8 mouse cellular contexts compared by ENCODE assay signal in genomic region chr2:172934891-172935740, GRCm38 (mm10). TPM values are rescaled to one million over a fixed set of nuclear protein-coding genes. Genes with fewer than 3 reads are reported as not detected.
DNase-seq lines count a peak whose midpoint lies in the region; ATAC-seq and TF ChIP-seq lines count a peak whose summit lies in the region.

No protein-coding gene starts in this region.

- H3K4me3 ChIP-seq in lung, embryonic 14.5 days (ENCODE audit: low read depth, low read length), result no peak overlapping the region
- no peak overlapping the region for H3K4me3 ChIP-seq in forebrain, embryonic 15.5 days
- no peak overlapping the region for H3K4me3 ChIP-seq in liver, embryonic 15.5 days (replicated peaks)
- no peak overlapping the region for H3K4me3 ChIP-seq in lung, adult 2 months (replicated peaks; ENCODE audit: extremely low read depth, low read depth, low read length)

- TF ChIP-seq POLR2A in lung, adult 2 months (IDR thresholded peaks at IDR 0.05; ENCODE audit: borderline replicate concordance, extremely low read depth, low read depth, low read length), result no peak

- 13% methylated on average over 30 of the region's 30 CpGs for WGBS in lung, embryonic 14.5 days
- WGBS in forebrain, embryonic 15.5 days, result 12% methylated on average over 30 of the region's 30 CpGs
- 15% methylated on average over 30 of the region's 30 CpGs for WGBS in liver, embryonic 15.5 days (ENCODE audit: insufficient replicate concordance)
- WGBS in lung, adult 2 months, result 48% methylated on average over 30 of the region's 30 CpGs

- no peak for TF ChIP-seq CTCF in lung, embryonic 14.5 days (IDR thresholded peaks at IDR 0.05; ENCODE audit: low read depth)
- TF ChIP-seq CTCF in lung, adult 2 months (IDR thresholded peaks at IDR 0.05; ENCODE audit: insufficient read depth, low read length), result no peak

- peak overlapping the region; percentile 56 for H3K4me2 ChIP-seq in lung, embryonic 14.5 days
- H3K4me2 ChIP-seq in forebrain, embryonic 15.5 days (replicated peaks), result peak overlapping the region; percentile 54; the same call in 1 of the 2 replicates
- H3K4me2 ChIP-seq in liver, embryonic 15.5 days, result peak overlapping the region; percentile 18; the same call in 1 of the 2 replicates

- ATAC-seq in lung, embryonic 14.5 days (ENCODE audit: insufficient read depth), result no peak
- ATAC-seq in forebrain, embryonic 15.5 days (replicated peaks), result no peak
- ATAC-seq in liver, embryonic 15.5 days (ENCODE audit: insufficient read depth), result peak; percentile 43; the same call in 1 of the 2 replicates

- DNase-seq in lung, embryonic 14.5 days, result no peak
- DNase-seq in lung, postnatal 14 days, result no peak
- DNase-seq in yolk sac, embryonic 10.5 days (ENCODE audit: low spot score), result peak; percentile 40
- DNase-seq in right cerebral cortex, postnatal 14 days, result no peak
- no peak for DNase-seq in lung, adult 2 months
- no peak for DNase-seq in kidney, adult 11 months

- peaks cover 26% of the 10 kb centered on the region for H3K4me1 ChIP-seq in lung, embryonic 14.5 days (ENCODE audit: insufficient read depth)
- H3K4me1 ChIP-seq in forebrain, embryonic 15.5 days, result peaks cover 41% of the 10 kb centered on the region
- peaks cover 23% of the 10 kb centered on the region for H3K4me1 ChIP-seq in liver, embryonic 15.5 days (replicated peaks)
- H3K4me1 ChIP-seq in lung, adult 2 months (ENCODE audit: control insufficient read depth, insufficient read depth, low read length), result no peaks in the 10 kb centered on the region

- H3K9me3 ChIP-seq in lung, embryonic 14.5 days (ENCODE audit: low read depth, low read length), result no peaks in the 10 kb centered on the region
- H3K9me3 ChIP-seq in forebrain, embryonic 15.5 days, result no peaks in the 10 kb centered on the region
- H3K9me3 ChIP-seq in liver, embryonic 15.5 days (replicated peaks), result no peaks in the 10 kb centered on the region

- H3K9ac ChIP-seq in lung, embryonic 14.5 days, result no peak overlapping the region
- no peak overlapping the region for H3K9ac ChIP-seq in forebrain, embryonic 15.5 days (replicated peaks)
- no peak overlapping the region for H3K9ac ChIP-seq in liver, embryonic 15.5 days

- H3K27me3 ChIP-seq in lung, embryonic 14.5 days (ENCODE audit: insufficient read depth, low read length), result peaks cover 30% of the 10 kb centered on the region
- peaks cover 47% of the 10 kb centered on the region for H3K27me3 ChIP-seq in forebrain, embryonic 15.5 days
- H3K27me3 ChIP-seq in liver, embryonic 15.5 days, result peaks cover 91% of the 10 kb centered on the region

- H3K36me3 ChIP-seq in lung, embryonic 14.5 days (ENCODE audit: insufficient read depth), result no peaks in the 10 kb centered on the region
- H3K36me3 ChIP-seq in forebrain, embryonic 15.5 days, result no peaks in the 10 kb centered on the region
- H3K36me3 ChIP-seq in liver, embryonic 15.5 days (replicated peaks), result no peaks in the 10 kb centered on the region

- no peak overlapping the region for H3K27ac ChIP-seq in lung, embryonic 14.5 days (ENCODE audit: low read depth)
- H3K27ac ChIP-seq in forebrain, embryonic 15.5 days (replicated peaks), result no peak overlapping the region; the same call in none of the 2 replicates
- H3K27ac ChIP-seq in liver, embryonic 15.5 days (replicated peaks), result no peak overlapping the region

RNA-seq across cellular contexts. Expression of gene Bmp7, which starts 5.0 kb away (rescaled TPM):
- polyA plus RNA-seq in lung, embryonic 14.5 days (2014; fragmentation: Nextera tagmentation; extraction: Ambion mirVana), result 9.6 and 10.7 TPM in 2 replicates
- 8.4 and 9.5 TPM in 2 replicates for polyA plus RNA-seq in forebrain, embryonic 15.5 days (2015; fragmentation: Nextera tagmentation; extraction: Ambion mirVana)
- polyA plus RNA-seq in liver, embryonic 15.5 days (2015; fragmentation: Nextera tagmentation; extraction: Ambion mirVana), result 1.6 and 2.2 TPM in 2 replicates
- polyA plus RNA-seq in lung, adult 2 months (2012; rRNA removed), result 3.2 and 5.3 TPM in 2 replicates

RNA-seq across cellular contexts. Expression of gene Spo11, which starts 42.4 kb away (rescaled TPM):
- 0.13 and 0.15 TPM in 2 replicates for polyA plus RNA-seq in lung, embryonic 14.5 days (2014; fragmentation: Nextera tagmentation; extraction: Ambion mirVana)
- polyA plus RNA-seq in forebrain, embryonic 15.5 days (2015; fragmentation: Nextera tagmentation; extraction: Ambion mirVana), result 0.46 and 0.97 TPM in 2 replicates
- polyA plus RNA-seq in liver, embryonic 15.5 days (2015; fragmentation: Nextera tagmentation; extraction: Ambion mirVana), result 0.03 TPM in 1 of 2 replicates, not detected in the other
- 0.14 and 0.15 TPM in 2 replicates for polyA plus RNA-seq in lung, adult 2 months (2012; rRNA removed)
